Mouse (Mus musculus): Measurements from ENCODE around the gene Rap1a.

DNA sequence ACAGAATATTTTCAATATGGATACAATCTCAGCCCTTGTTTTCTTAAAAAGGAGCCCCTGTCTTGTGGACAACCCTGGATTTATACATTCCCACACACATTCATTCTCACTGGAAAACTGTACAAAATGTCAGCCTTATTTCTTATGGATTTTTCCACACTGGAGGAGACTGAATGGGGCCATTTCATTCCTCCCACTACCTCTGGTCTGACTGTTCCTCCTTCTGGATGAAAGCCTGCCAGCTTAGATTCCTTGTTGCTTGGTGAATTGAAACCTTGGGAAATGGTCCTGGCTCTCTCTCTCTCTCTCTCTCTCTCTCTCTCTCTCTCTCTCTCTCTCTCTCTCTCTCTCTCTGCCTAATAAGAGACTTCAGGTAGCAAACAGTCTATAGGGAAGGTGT, 88.3 kb downstream of the Rap1a start:
- TF ChIP-seq CTCF (IDR thresholded peaks at IDR 0.05; ENCODE audit: low read depth, low read length) (no peak), POLR2A (IDR thresholded peaks at IDR 0.05; ENCODE audit: borderline replicate concordance, low read depth, low read length) (no peak)
